Mouse (Mus musculus): ENCODE results near the gene Tmem186. TPM values are rescaled to one million over a fixed set of nuclear protein-coding genes. Genes with fewer than 3 reads are reported as not detected.

Tmem186 gene
- 10 to 100 TPM; 11.4 to 11.6 TPM for total RNA-seq (2021)

- peak; percentile 75 to 78 for DNase-seq (ENCODE audit: extremely low spot score in 1 of 2, low spot score in 1 of 2)
These were observed at the start of gene Tmem186, which contains the start of gene Pmm2 for GRCm38 (mm10) chr16:8637217-8638051. Gene Tmem186, minus strand, starts transcription at chr16:8637712. Gene Pmm2, plus strand, starts transcription at chr16:8637674.

GRCm38 (mm10) chr16:8686871-8687535 is 49.5 kb upstream of the Tmem186 start:
- no peak for DNase-seq (ENCODE audit: extremely low spot score in 1 of 2, low spot score in 1 of 2)

- DNase-seq (ENCODE audit: extremely low spot score in 1 of 2, low spot score in 1 of 2), result peak; percentile 55 to 81
These were observed 48.8 kb upstream of the Tmem186 start for GRCm38 (mm10) chr16:8686121-8686870.

DNA sequence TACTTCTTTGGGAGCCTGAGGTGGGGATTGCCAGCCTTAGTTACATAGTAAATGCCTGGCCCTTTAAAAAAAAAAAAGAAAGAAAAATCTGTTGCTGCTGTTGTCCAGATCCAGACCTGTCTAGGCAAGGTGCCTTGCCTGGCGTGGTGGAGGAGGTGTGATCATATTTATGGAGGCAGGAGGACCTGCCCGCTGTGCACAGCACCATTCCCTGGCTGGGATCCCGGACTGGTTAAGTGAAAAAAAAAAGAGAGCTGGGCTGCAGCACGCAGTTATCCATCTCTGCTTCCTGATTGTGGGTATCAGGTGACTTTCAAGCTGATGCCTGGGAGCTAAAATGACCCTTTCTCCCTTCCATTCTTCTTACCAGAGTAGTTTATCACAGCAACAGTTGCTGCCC is 47.6 kb upstream of the Tmem186 start:
- no peak for DNase-seq (ENCODE audit: extremely low spot score in 1 of 2, low spot score in 1 of 2)

DNA sequence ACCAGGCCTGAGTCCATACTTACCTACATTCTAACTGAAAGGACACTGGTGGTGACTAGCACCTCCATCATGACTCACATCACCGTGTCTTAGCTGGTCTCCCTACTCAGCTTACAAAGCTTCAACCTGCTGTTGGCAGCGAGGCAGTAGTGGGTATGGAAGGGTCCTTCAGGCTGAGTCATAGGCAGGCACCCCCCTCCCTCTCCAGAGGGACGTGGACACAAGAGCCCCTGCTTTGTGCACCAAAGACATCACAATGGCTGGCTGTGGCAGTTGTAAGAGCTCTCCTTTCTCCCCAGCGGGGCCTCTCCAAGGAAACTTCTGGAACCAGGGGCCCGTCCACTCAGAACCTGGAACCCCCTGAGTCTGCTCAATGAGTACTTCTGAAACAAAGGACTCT is 43.0 kb upstream of the Tmem186 start, which contains the start of gene Gm5767:
TSS of gene Gm5767 (plus strand) at position 301 of the 400 bp plus-strand sequence.
- DNase-seq (ENCODE audit: extremely low spot score in 1 of 2, low spot score in 1 of 2), result no peak

DNA sequence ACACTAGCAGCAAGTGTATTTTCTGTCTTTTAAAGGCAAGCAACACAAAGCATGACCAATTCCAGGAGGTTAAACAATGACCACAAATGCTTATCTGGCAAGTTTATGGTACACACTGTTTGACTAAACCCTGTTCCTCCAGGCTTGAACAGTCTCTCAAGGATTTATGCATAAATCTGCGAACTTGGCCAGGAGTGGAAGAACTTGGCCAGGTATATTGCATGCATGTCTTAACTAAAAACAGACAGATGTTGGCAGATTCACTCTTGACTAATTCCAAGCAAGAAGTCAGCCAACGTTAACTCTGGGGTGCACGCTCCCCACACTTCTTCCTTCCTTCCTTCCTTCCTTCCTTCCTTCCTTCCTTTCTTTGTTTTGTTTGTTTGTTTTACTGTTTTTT is 42.3 kb upstream of the Tmem186 start:
- no peak for DNase-seq (ENCODE audit: extremely low spot score in 1 of 2, low spot score in 1 of 2)

GRCm38 (mm10) chr16:8678676-8679075 is 41.2 kb upstream of the Tmem186 start:
- no peak for DNase-seq (ENCODE audit: extremely low spot score in 1 of 2, low spot score in 1 of 2)

GRCm38 (mm10) chr16:8678035-8678434 is 40.5 kb upstream of the Tmem186 start:
- DNase-seq (ENCODE audit: extremely low spot score in 1 of 2, low spot score in 1 of 2), result no peak

GRCm38 (mm10) chr16:8676800-8677199 is 39.3 kb upstream of the Tmem186 start:
- DNase-seq (ENCODE audit: extremely low spot score in 1 of 2, low spot score in 1 of 2), result peak in 1 of 2 experiments; percentile 64

GRCm38 (mm10) chr16:8676228-8676627 is 38.7 kb upstream of the Tmem186 start:
- DNase-seq (ENCODE audit: extremely low spot score in 1 of 2, low spot score in 1 of 2), result no peak

DNA sequence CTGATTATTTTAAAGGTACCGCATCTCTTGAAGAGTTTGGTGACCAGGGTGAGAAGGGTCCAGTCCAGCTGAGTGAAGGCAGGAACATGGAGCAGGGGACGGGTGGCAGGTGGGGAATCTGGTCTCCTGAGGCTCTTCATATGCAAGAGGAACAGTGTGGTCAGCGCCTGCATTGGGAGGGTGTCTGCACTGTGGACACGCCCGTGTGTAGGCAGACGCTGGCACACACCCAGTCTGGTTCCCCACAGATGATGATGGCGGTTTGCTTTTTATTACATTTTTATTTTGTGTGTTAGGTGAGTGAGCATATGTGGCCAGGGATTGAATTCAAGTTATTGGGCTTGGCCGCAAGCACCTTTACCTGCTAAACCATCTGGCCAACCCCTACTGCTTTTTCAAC is 38.0 kb upstream of the Tmem186 start:
- no peak for DNase-seq (ENCODE audit: extremely low spot score in 1 of 2, low spot score in 1 of 2)

- DNase-seq (ENCODE audit: extremely low spot score in 1 of 2, low spot score in 1 of 2), result peak in 1 of 2 experiments; percentile 40
These were observed 36.7 kb upstream of the Tmem186 start for GRCm38 (mm10) chr16:8674165-8674564.

- no peak for DNase-seq (ENCODE audit: extremely low spot score in 1 of 2, low spot score in 1 of 2)
These were observed 35.8 kb upstream of the Tmem186 start for GRCm38 (mm10) chr16:8673343-8673742.

DNA sequence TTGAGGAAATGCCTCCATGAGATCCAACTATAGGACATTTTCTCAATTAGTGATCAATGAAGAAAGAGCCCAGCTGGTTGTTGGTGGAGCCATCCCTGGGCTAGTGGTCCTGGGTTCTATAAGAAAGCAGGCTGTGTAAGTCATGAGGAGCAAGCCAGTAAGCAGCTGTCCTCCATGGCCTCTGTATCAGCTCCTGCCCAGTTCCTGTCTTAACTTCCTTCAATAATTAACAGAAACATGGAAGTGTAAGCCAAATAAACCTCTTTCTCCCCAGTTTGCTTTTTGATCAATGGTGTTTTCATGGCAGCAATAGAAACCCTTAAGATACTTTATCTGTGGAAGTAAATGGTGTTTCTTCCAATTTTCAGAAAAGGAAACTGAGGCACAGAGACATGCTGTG is 35.3 kb upstream of the Tmem186 start:
- no peak for DNase-seq (ENCODE audit: extremely low spot score in 1 of 2, low spot score in 1 of 2)

GRCm38 (mm10) chr16:8672350-8672687 is 34.8 kb upstream of the Tmem186 start:
- DNase-seq (ENCODE audit: extremely low spot score in 1 of 2, low spot score in 1 of 2), result no peak

GRCm38 (mm10) chr16:8671551-8672349 is 34.2 kb upstream of the Tmem186 start, which contains the start of gene Carhsp1:
Gene Carhsp1, minus strand, starts transcription at chr16:8672155.
- DNase-seq (ENCODE audit: extremely low spot score in 1 of 2, low spot score in 1 of 2), result peak; percentile 56 to 67

DNA sequence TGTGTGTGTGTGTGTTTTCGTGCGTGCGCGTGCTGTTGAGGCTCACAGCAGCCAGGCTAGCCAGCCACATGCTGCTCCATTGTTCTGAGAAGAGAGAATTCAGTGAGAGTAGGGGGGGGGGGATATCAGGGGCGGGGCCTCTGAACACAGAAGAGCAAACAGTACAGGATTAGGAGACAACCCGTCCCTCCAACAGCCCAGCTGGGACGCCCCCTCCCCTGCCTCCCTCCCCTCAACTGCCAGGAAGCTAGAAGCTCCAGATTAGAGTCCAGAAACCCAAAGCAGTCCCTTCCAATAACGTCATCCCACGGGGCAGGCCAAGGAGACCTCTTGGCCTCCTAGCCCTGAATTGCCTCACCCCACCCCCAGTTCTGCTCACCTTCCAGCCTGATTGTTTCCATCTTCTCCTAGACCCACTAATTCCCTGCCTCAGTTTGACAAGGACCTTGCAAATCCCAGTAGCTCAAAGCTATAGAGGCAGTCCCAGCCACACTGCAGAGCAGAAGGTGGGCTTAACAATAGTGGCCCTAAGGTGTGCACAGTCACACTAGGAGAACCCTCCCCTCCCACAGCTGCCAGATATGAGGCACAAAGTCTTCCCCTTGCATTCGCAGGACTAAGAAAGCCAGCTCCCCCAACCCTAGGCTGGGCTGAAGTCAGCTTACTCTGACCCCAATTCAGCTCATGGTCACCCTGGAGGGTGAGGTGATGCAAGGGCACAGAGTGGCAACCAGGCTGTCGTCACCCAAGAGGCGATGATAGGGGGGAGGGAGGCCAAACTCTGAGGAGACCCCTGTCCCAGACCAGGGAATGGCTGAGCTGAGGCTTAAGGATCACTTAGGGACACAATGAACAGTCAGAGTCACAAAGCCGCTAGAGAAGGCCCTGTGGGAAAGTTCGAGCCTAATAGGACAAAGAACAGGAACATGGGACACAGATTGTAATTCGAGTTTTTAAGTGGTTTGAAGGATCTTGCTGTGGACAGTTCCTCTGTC is 32.8 kb upstream of the Tmem186 start:
- DNase-seq (ENCODE audit: extremely low spot score in 1 of 2, low spot score in 1 of 2), result no peak

DNA sequence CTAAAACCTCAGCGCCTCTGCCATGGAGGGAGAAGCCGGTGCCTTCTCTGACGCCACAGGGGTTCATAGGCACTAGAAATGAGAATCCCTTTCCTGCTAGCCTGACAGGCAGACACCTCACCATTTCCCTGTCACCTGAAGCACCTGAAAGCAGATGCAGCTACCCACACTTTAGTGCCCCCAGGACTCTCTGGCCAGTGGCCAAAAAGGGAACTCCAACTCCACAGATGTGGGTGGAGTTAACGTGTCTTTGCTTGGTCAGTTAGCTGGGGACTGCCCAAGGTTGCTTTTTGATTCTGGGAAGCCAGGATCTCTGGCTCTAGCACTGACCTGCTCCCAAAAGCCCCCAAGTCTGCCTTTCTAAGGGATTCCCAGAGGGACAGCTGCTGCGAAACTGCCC is 31.9 kb upstream of the Tmem186 start:
- DNase-seq (ENCODE audit: extremely low spot score in 1 of 2, low spot score in 1 of 2), result no peak

DNA sequence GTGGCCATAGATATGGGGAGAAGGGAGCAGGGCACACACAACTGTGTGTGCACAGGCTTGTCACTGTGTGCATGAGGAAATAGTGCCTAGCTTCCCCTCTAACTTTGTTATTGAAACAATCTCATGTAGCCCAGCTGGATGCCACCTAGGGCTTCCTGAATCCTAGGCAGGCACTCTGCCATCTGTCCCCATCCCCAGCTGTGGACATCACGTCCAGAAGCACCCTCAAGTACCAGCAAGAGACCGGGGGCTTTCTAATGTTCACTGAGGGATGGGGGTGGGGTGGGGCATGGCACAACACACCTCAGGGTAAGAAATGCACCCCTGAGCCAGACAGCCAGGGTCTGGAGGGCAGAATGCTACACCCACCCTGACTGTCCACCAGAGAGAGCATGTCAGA is 30.9 kb upstream of the Tmem186 start:
- DNase-seq (ENCODE audit: extremely low spot score in 1 of 2, low spot score in 1 of 2), result no peak
